Mouse (Mus musculus): ENCODE data around the gene Lrpprc.

DNA sequence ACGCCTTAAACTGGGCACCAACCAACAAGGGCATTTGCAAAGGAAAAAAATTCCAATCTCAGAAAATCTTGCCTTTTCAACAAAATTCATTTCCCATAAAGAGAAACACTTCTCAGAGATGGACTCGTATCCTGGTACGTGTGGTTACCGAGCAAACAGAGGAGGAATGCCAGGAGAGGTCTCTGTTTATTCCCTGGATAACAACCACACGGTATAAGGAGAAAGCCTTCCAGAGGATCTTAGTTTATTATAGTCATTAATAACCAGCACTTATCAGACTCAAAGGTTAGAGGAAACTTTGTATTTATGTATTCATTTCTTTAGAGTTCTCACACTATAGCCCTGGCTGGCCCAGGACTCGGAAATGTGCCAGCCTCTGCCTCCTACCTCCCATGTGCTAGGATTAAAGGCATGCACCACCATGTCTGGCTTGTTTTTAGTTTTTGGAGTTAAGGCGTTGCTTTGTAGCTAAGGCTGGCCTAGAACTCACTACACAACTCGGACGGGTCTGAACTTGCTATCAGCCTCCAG, 42.4 kb downstream of the Lrpprc start:
- TF ChIP-seq CTCF (IDR thresholded peaks at IDR 0.05; ENCODE audit: borderline replicate concordance, control insufficient read depth, extremely low read depth, insufficient read depth, low read length, poor library complexity) (no peak), POLR2A (IDR thresholded peaks at IDR 0.05; ENCODE audit: control insufficient read depth, extremely low read depth, insufficient read depth, low read length, poor library complexity) (no peak)

All from thymus, adult 2 months (tissue).